Mouse (Mus musculus) MEL (cell line): ENCODE data around the gene Cep68. TPM values are rescaled to one million over a fixed set of nuclear protein-coding genes. Genes with fewer than 3 reads are reported as not detected.

Experiments
- DNase-seq: peaks from one replicate; pipeline ENCODE4 v3.0.0; 2011; ENCODE audit warnings: low read depth, low spot score
- H3K27ac ChIP-seq: 2 replicates; pipeline ENCODE4 v1.5.1; 2012; ENCODE audit warnings: low read depth, mild to moderate bottlenecking, control low read depth, low read length, moderate library complexity; ENCODE audit not compliant: control insufficient read depth
- H3K27me3 ChIP-seq, 2 experiments: fragments of 150-350 bp in 1 of 2; sonication (generic) in 1 of 2; 2 replicates each; pipeline ENCODE4 v1.6.1; 2012; ENCODE audit warnings: low read length in 2 of 2, mild to moderate bottlenecking in 2 of 2, improper control_type of control experiment in 1 of 2, moderate library complexity in 1 of 2; ENCODE audit not compliant: insufficient read depth in 2 of 2, control insufficient read depth in 1 of 2
- H3K36me3 ChIP-seq, 2 experiments: 2 replicates each; pipeline ENCODE4 v1.6.1; 2012 to 2014; ENCODE audit warnings: low read length in 2 of 2, improper control_type of control experiment in 1 of 2, inconsistent platforms in 1 of 2, mild to moderate bottlenecking in 1 of 2; ENCODE audit not compliant: insufficient read depth in 2 of 2, control insufficient read depth in 1 of 2
- H3K4me1 ChIP-seq, 2 experiments: fragments of 150-350 bp in 1 of 2; sonication (generic) in 1 of 2; 2 replicates each; pipeline ENCODE4 v1.6.1; 2012; ENCODE audit warnings: low read length in 2 of 2, improper control_type of control experiment in 1 of 2, mild to moderate bottlenecking in 1 of 2; ENCODE audit not compliant: insufficient read depth in 2 of 2, control insufficient read depth in 1 of 2
- H3K4me3 ChIP-seq, 2 experiments: fragments of 150-350 bp in 1 of 2; sonication (generic) in 1 of 2; 2 replicates each; pipeline ENCODE4 v1.5.1; 2012; ENCODE audit warnings: low read depth in 2 of 2, low read length in 2 of 2, mild to moderate bottlenecking in 2 of 2, moderate library complexity in 2 of 2, control low read depth in 1 of 2, improper control_type of control experiment in 1 of 2; ENCODE audit not compliant: control insufficient read depth in 1 of 2, insufficient read depth in 1 of 2
- H3K79me2 ChIP-seq: 2 replicates; pipeline ENCODE4 v1.6.1; 2012; ENCODE audit warnings: mild to moderate bottlenecking, low read length, moderate library complexity; ENCODE audit not compliant: control insufficient read depth, poor library complexity, insufficient read depth
- H3K9ac ChIP-seq: 2 replicates; pipeline ENCODE4 v1.6.1; 2012; ENCODE audit warnings: low read depth, mild to moderate bottlenecking, control low read depth, low read length, moderate library complexity; ENCODE audit not compliant: control insufficient read depth, poor library complexity, severe bottlenecking
- H3K9me3 ChIP-seq: fragments of 150-350 bp; sonication (generic); replicated peaks from 2 replicates; pipeline ENCODE4 v1.6.1; 2012; ENCODE audit warnings: mild to moderate bottlenecking, low read length, improper control_type of control experiment, moderate library complexity; ENCODE audit not compliant: insufficient read depth
- BHLHE40 ChIP-seq: IDR thresholded peaks from 2 replicates; pipeline ENCODE4 v1.6.1; 2012; ENCODE audit warnings: low read depth, mild to moderate bottlenecking, inconsistent platforms, low read length, improper control_type of control experiment, borderline replicate concordance
- CHD2 ChIP-seq: IDR thresholded peaks from 2 replicates; pipeline ENCODE4 v1.6.1; 2011; ENCODE audit warnings: low read length, improper control_type of control experiment
- ELF1 ChIP-seq: IDR thresholded peaks from 2 replicates; pipeline ENCODE4 v1.6.1; 2014; ENCODE audit warnings: low read depth, mild to moderate bottlenecking, inconsistent platforms, low read length, improper control_type of control experiment, moderate library complexity
- EP300 ChIP-seq, 2 experiments: IDR thresholded peaks; 2 replicates each; pipeline ENCODE4 v1.6.1; 2011; ENCODE audit warnings: improper control_type of control experiment in 2 of 2, low read length in 2 of 2, low read depth in 1 of 2, mild to moderate bottlenecking in 1 of 2
- ETS1 ChIP-seq: IDR thresholded peaks from 2 replicates; pipeline ENCODE4 v1.6.1; 2012; ENCODE audit warnings: low read depth, mild to moderate bottlenecking, inconsistent platforms, low read length, improper control_type of control experiment, moderate library complexity
- GATA1 ChIP-seq: IDR thresholded peaks from 2 replicates; pipeline ENCODE4 v1.6.1; 2011; ENCODE audit warnings: low read depth, low read length, improper control_type of control experiment
- MAX ChIP-seq: IDR thresholded peaks from 2 replicates; pipeline ENCODE4 v1.6.1; 2011; ENCODE audit warnings: low read length, improper control_type of control experiment
- MAZ ChIP-seq: IDR thresholded peaks from 2 replicates; pipeline ENCODE4 v1.6.1; 2012; ENCODE audit warnings: low read depth, mild to moderate bottlenecking, inconsistent platforms, low read length, improper control_type of control experiment
- NELFE ChIP-seq: IDR thresholded peaks from 2 replicates; pipeline ENCODE4 v1.6.1; 2011; ENCODE audit warnings: low read depth, low read length, improper control_type of control experiment
- POLR2AphosphoS5 ChIP-seq: IDR thresholded peaks from 2 replicates; pipeline ENCODE4 v1.6.1; 2012; ENCODE audit warnings: low read depth, borderline replicate concordance, mild to moderate bottlenecking, inconsistent platforms, low read length, moderate library complexity, mixed read lengths
- RAD21 ChIP-seq: IDR thresholded peaks from 2 replicates; pipeline ENCODE4 v1.6.1; 2011; ENCODE audit warnings: mild to moderate bottlenecking, low read depth, low read length, improper control_type of control experiment
- SIN3A ChIP-seq: IDR thresholded peaks from 2 replicates; pipeline ENCODE4 v1.6.1; 2012; ENCODE audit warnings: low read length, improper control_type of control experiment, inconsistent platforms
- SMC3 ChIP-seq: IDR thresholded peaks from 2 replicates; pipeline ENCODE4 v1.6.1; 2011; ENCODE audit warnings: low read depth, low read length, improper control_type of control experiment
- USF1 ChIP-seq: IDR thresholded peaks from 2 replicates; pipeline ENCODE4 v1.6.1; 2014; ENCODE audit warnings: low read depth, mild to moderate bottlenecking, inconsistent platforms, low read length, improper control_type of control experiment, moderate library complexity
- ZNF384 ChIP-seq: IDR thresholded peaks from 2 replicates; pipeline ENCODE4 v1.6.1; 2012; ENCODE audit warnings: low read depth, mild to moderate bottlenecking, inconsistent platforms, low read length, improper control_type of control experiment
- polyA plus RNA-seq, 2 experiments: library from polyadenylated mRNA; stranded (reverse) in 1 of 2; unstranded in 1 of 2; fragments of >175 nt in 1 of 2; fragments of >200 nt in 1 of 2; gene quantifications; 2 replicates each; pipeline versions ENCODE4 v1.2.1 to v1.2.4; 2012; ENCODE audit warnings: low replicate concordance in 2 of 2, low read depth in 1 of 2; ENCODE audit not compliant: insufficient read length in 2 of 2, insufficient read depth in 1 of 2, missing spikeins in 1 of 2
- total RNA-seq: library from RNA; depleted of rRNA; stranded (reverse); fragments of 300-350 nt; gene quantifications from 2 replicates; pipeline ENCODE4 v1.2.3, GENCODE M21; 2012

Cep68 gene
- total and polyA plus RNA-seq, 3 experiments: 22.2 to 24.7 TPM; not detected in 1

- Histone ChIP-seq H3K9me3 (no peaks in the 10 kb centered on the region), H3K79me2 (peaks cover 23% of the 10 kb centered on the region), H3K9ac (peak overlapping the region; percentile 89), H3K4me1 (peaks cover 12 to 33% of the 10 kb centered on the region in 2 experiments), H3K36me3 (peaks cover 0 to 22% of the 10 kb centered on the region in 2 experiments; a peak in 2 of 4 replicates), H3K27me3 (no peaks in the 10 kb centered on the region), H3K4me3 (peak overlapping the region; percentile 75 to 83), H3K27ac (peak overlapping the region; percentile 51)
- DNase-seq: peak; percentile 67
- TF ChIP-seq SMC3: no peak
- TF ChIP-seq POLR2AphosphoS5: no peak
- no peak for TF ChIP-seq CHD2
- no peak for TF ChIP-seq BHLHE40
- no peak for TF ChIP-seq ZNF384
- TF ChIP-seq MAX: no peak
- TF ChIP-seq ETS1: 0 out of 2 replicates have a peak, but pooled peaks have one; percentile 25
- no peak for TF ChIP-seq SIN3A
- TF ChIP-seq ELF1: no peak
- no peak for TF ChIP-seq USF1
- no peak for TF ChIP-seq EP300 (IDR thresholded peaks at IDR 0.05; ENCODE audit: low read depth in 1 of 2, low read length in 2 of 2)
- peak; percentile 32; the same call in 1 of the 2 replicates for TF ChIP-seq GATA1
- no peak; the same call in 1 of the 2 replicates for TF ChIP-seq MAZ
- TF ChIP-seq NELFE: no peak
Observed at GRCm38 (mm10) chr11:20248840-20249239, 389 bp downstream of the Cep68 start.

DNA sequence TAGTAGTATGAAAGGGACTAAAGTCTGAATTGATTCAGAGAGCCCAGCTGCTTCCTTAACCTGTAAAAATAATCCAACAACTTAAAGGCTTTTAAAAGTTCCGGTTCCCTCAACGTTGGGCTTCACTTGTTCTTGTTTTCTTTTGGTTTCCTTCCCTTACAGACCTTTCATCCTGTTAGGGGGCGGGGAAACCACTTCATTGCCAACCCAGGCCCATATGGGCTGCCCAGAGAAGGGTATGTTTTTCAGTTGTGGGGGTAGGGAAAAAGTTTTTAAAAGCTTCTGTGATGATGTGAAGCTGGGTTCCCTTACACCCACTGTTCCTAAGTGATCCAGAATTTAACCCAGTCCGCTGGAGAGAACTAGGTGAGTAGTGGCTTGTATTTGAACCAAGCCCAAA lies 952 bp downstream of the Cep68 start:
- TF ChIP-seq EP300 (IDR thresholded peaks at IDR 0.05; ENCODE audit: low read depth in 1 of 2, low read length in 2 of 2) (no peak), RAD21 (no peak)
- peak; percentile 53 for DNase-seq
- Histone ChIP-seq H3K9ac (peak overlapping the region; percentile 89), H3K36me3 (peaks cover 0 to 25% of the 10 kb centered on the region in 2 experiments; a peak in 2 of 4 replicates), H3K4me3 (peak overlapping the region; percentile 75 to 83), H3K27ac (no peak overlapping the region), H3K79me2 (peaks cover 23% of the 10 kb centered on the region), H3K9me3 (no peaks in the 10 kb centered on the region), H3K27me3 (no peaks in the 10 kb centered on the region), H3K4me1 (peaks cover 15 to 33% of the 10 kb centered on the region in 2 experiments)
